Mouse (Mus musculus): Measurements from ENCODE around the gene Usp51. TPM values are rescaled to one million over a fixed set of nuclear protein-coding genes. Genes with fewer than 3 reads are reported as not detected.
"Not testable (repeated sequence)": the region's sequence is repeated elsewhere in the genome, so short reads cannot be mapped to it uniquely, and the experiment has no call there.

Usp51 gene
- total RNA-seq, 1 experiment: 2.4 TPM

GRCm38 (mm10) chrX:152976538-152976937 is 29.7 kb upstream of the Usp51 start:
- Histone ChIP-seq H3K36me3 (ENCODE audit: control insufficient read depth, insufficient read depth, low read length, poor library complexity, severe bottlenecking) (no peaks in the 10 kb centered on the region), H3K9me3 (ENCODE audit: control insufficient read depth, insufficient read depth, low read depth, low read length) (no peaks in the 10 kb centered on the region), H3K4me1 (ENCODE audit: control insufficient read depth in 2 of 2, insufficient read depth in 2 of 2, low read length in 2 of 2, poor library complexity in 1 of 2) (peaks cover 0 to 4% of the 10 kb centered on the region in 2 experiments; a peak in 2 of 4 replicates), H3K9ac (ENCODE audit: insufficient read depth, low read depth, low read length, poor library complexity, severe bottlenecking) (no peak overlapping the region), H3K4me3 (ENCODE audit: insufficient read depth in 1 of 2, low read depth in 1 of 2, low read length in 2 of 2, poor library complexity in 1 of 2, severe bottlenecking in 1 of 2) (no peak overlapping the region), H3K27ac (ENCODE audit: insufficient read depth, low read depth, low read length, poor library complexity, severe bottlenecking) (no peak overlapping the region)
- in situ Hi-C loops (cut with MboI; ENCODE audit: low sequenced_read_pairs in 2 of 2, unreplicated experiment in 2 of 2): no loop called here
- DNase-seq (ENCODE audit: low read depth, low spot score): no peak
- no peak for TF ChIP-seq HCFC1 (IDR thresholded peaks at IDR 0.05; ENCODE audit: borderline replicate concordance, insufficient read depth, low read length)
- TF ChIP-seq ZNF384 (IDR thresholded peaks at IDR 0.05; ENCODE audit: low read depth, low read length): no peak
- no peak for TF ChIP-seq ZC3H11A (IDR thresholded peaks at IDR 0.05; ENCODE audit: borderline replicate concordance, low read depth, low read length)
- no peak for TF ChIP-seq MAFK (IDR thresholded peaks at IDR 0.05; ENCODE audit: insufficient read depth, low read depth, low read length)

- Histone ChIP-seq H3K4me1 (ENCODE audit: control insufficient read depth in 2 of 2, insufficient read depth in 2 of 2, low read length in 2 of 2, poor library complexity in 1 of 2) (no peaks in the 10 kb centered on the region), H3K4me3 (ENCODE audit: insufficient read depth in 1 of 2, low read depth in 1 of 2, low read length in 2 of 2, poor library complexity in 1 of 2, severe bottlenecking in 1 of 2) (no peak overlapping the region), H3K27ac (ENCODE audit: insufficient read depth, low read depth, low read length, poor library complexity, severe bottlenecking) (no peak overlapping the region), H3K9ac (ENCODE audit: insufficient read depth, low read depth, low read length, poor library complexity, severe bottlenecking) (no peak overlapping the region), H3K36me3 (ENCODE audit: control insufficient read depth, insufficient read depth, low read length, poor library complexity, severe bottlenecking) (no peaks in the 10 kb centered on the region), H3K9me3 (ENCODE audit: control insufficient read depth, insufficient read depth, low read depth, low read length) (no peaks in the 10 kb centered on the region)
- DNase-seq (ENCODE audit: low read depth, low spot score): no peak
- no peak for TF ChIP-seq ZC3H11A (IDR thresholded peaks at IDR 0.05; ENCODE audit: borderline replicate concordance, low read depth, low read length)
- TF ChIP-seq ZNF384 (IDR thresholded peaks at IDR 0.05; ENCODE audit: low read depth, low read length): no peak
- TF ChIP-seq MAFK (IDR thresholded peaks at IDR 0.05; ENCODE audit: insufficient read depth, low read depth, low read length): no peak
- no peak for TF ChIP-seq CHD2 (IDR thresholded peaks at IDR 0.05; ENCODE audit: low read depth, low read length)
- TF ChIP-seq HCFC1 (IDR thresholded peaks at IDR 0.05; ENCODE audit: borderline replicate concordance, insufficient read depth, low read length): no peak
- in situ Hi-C loops (cut with MboI; ENCODE audit: low sequenced_read_pairs in 2 of 2, unreplicated experiment in 2 of 2): no loop called here
Measured at GRCm38 (mm10) chrX:152985009-152985408, 21.3 kb upstream of the Usp51 start.

- H3K9ac ChIP-seq (ENCODE audit: insufficient read depth, low read depth, low read length, poor library complexity, severe bottlenecking); H3K9me3 ChIP-seq (ENCODE audit: control insufficient read depth, insufficient read depth, low read depth, low read length); in situ Hi-C loops (cut with MboI; ENCODE audit: low sequenced_read_pairs in 2 of 2, unreplicated experiment in 2 of 2); DNase-seq (ENCODE audit: low read depth, low spot score); H3K27ac ChIP-seq (ENCODE audit: insufficient read depth, low read depth, low read length, poor library complexity, severe bottlenecking); H3K4me1 ChIP-seq (ENCODE audit: control insufficient read depth in 2 of 2, insufficient read depth in 2 of 2, low read length in 2 of 2, poor library complexity in 1 of 2); H3K36me3 ChIP-seq (ENCODE audit: control insufficient read depth, insufficient read depth, low read length, poor library complexity, severe bottlenecking); H3K4me3 ChIP-seq (ENCODE audit: insufficient read depth in 1 of 2, low read depth in 1 of 2, low read length in 2 of 2, poor library complexity in 1 of 2, severe bottlenecking in 1 of 2): not testable (repeated sequence)
Measured at GRCm38 (mm10) chrX:152989852-152990251, 16.4 kb upstream of the Usp51 start.

- H3K36me3 ChIP-seq (ENCODE audit: control insufficient read depth, insufficient read depth, low read length, poor library complexity, severe bottlenecking); H3K27ac ChIP-seq (ENCODE audit: insufficient read depth, low read depth, low read length, poor library complexity, severe bottlenecking): not testable (repeated sequence)
Measured at GRCm38 (mm10) chrX:152996105-152996504, 10.2 kb upstream of the Usp51 start.

GRCm38 (mm10) chrX:153007021-153007684 is 884 bp downstream of the Usp51 start:
- H3K36me3 ChIP-seq (ENCODE audit: control insufficient read depth, insufficient read depth, low read length, poor library complexity, severe bottlenecking): no peaks in the 10 kb centered on the region
- H3K9me3 ChIP-seq (ENCODE audit: control insufficient read depth, insufficient read depth, low read depth, low read length): no peaks in the 10 kb centered on the region
- peak overlapping the region; percentile 78 to 79 for H3K4me3 ChIP-seq (ENCODE audit: insufficient read depth in 1 of 2, low read depth in 1 of 2, low read length in 2 of 2, poor library complexity in 1 of 2, severe bottlenecking in 1 of 2)
- no peak overlapping the region for H3K27ac ChIP-seq (ENCODE audit: insufficient read depth, low read depth, low read length, poor library complexity, severe bottlenecking)
- H3K4me1 ChIP-seq (ENCODE audit: control insufficient read depth in 2 of 2, insufficient read depth in 2 of 2, low read length in 2 of 2, poor library complexity in 1 of 2): no peaks in the 10 kb centered on the region
- peak; percentile 41 for DNase-seq (ENCODE audit: low read depth, low spot score)
- TF ChIP-seq ZC3H11A (IDR thresholded peaks at IDR 0.05; ENCODE audit: borderline replicate concordance, low read depth, low read length) (no peak), ZNF384 (IDR thresholded peaks at IDR 0.05; ENCODE audit: low read depth, low read length) (no peak), MAFK (IDR thresholded peaks at IDR 0.05; ENCODE audit: insufficient read depth, low read depth, low read length) (no peak), CHD2 (IDR thresholded peaks at IDR 0.05; ENCODE audit: low read depth, low read length) (no peak), HCFC1 (IDR thresholded peaks at IDR 0.05; ENCODE audit: borderline replicate concordance, insufficient read depth, low read length) (no peak)
- in situ Hi-C loops (cut with MboI; ENCODE audit: low sequenced_read_pairs in 2 of 2, unreplicated experiment in 2 of 2): no loop called here
- H3K9ac ChIP-seq (ENCODE audit: insufficient read depth, low read depth, low read length, poor library complexity, severe bottlenecking): peak overlapping the region; percentile 79

More at GRCm38 (mm10) chrX:152996105-152996504, 10.2 kb upstream of the Usp51 start:
- DNase-seq (ENCODE audit: low read depth, low spot score); H3K4me3 ChIP-seq (ENCODE audit: insufficient read depth in 1 of 2, low read depth in 1 of 2, low read length in 2 of 2, poor library complexity in 1 of 2, severe bottlenecking in 1 of 2); H3K9ac ChIP-seq (ENCODE audit: insufficient read depth, low read depth, low read length, poor library complexity, severe bottlenecking); H3K4me1 ChIP-seq (ENCODE audit: control insufficient read depth in 2 of 2, insufficient read depth in 2 of 2, low read length in 2 of 2, poor library complexity in 1 of 2); H3K9me3 ChIP-seq (ENCODE audit: control insufficient read depth, insufficient read depth, low read depth, low read length); in situ Hi-C loops (cut with MboI; ENCODE audit: low sequenced_read_pairs in 2 of 2, unreplicated experiment in 2 of 2): not testable (repeated sequence)
